Mouse (Mus musculus): ENCODE results near the gene Drc7.

Drc7 gene

DNA sequence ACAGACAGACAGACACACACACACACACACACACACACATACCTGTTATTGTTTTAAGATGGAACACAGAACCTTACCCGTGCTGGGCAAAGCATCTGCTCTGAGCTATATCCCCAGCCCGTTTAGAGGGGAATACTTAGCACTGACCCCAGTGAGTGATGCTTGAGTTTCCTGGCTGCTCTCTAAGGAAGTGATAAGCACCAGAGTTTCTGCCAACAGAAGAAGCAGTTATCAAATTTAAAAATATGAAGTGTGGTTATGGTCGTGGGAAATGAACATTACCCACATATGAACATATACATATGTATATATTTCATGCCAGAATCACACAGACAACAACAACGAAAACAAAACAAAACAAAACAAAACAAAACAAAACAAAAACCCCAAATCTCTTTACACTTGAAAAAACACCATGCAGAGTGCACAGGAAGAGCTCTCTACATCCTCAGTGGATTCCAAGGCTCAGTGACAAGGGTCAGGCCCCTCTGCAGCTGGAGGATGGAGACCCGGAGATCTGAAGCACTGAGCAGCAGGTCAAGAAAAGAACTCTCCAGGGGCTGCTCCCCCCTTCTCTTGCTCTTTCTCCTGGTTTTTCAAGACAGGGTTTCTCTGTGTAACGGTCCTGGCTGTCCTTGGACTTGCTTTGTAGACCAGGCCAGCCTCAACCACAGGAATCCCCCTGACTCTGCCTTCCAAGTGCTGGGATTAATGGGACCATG, 5.1 kb downstream of the Drc7 start:
- CTCF ChIA-PET = no interaction called here

DNA sequence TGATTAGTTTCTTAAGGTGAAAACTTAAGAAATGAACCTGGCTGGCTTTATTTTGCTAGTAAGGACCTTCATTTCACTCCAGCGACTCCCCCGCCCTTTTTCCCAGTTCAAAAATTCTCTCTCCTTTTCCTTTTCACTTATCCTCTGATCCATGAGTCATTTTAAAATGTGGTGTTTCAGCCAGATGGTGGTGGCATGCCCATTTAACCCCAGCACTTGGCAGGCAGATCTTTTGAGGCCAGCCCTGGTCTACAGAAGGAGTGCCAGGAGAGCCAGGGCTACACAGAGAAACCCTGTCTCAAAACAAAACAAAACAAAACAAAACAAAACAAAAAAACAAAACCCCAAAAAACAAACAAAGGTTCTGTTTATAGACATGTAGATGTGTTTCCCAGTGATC, 9.6 kb downstream of the Drc7 start:
- CTCF ChIA-PET = no interaction called here

DNA sequence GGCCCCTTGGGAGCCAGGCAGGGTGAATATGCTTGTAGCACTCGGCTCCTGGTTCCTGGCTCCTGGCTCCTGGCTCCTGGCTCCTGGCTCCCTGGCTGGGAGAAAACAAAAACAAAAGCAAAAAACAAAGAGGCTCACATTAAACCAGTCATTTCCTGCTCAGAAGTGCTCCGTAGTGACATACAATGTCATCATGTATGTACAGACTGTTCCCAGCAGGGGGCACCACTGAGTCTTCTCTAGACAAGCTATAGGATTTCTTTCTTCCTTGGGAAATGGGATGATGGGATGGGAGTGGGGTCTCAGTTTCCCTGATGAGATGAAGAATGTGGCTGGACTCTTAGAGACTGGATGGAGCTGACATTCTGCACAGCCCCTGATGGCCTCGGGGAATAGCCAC, 12.7 kb downstream of the Drc7 start:
- CTCF ChIA-PET = no interaction called here

DNA sequence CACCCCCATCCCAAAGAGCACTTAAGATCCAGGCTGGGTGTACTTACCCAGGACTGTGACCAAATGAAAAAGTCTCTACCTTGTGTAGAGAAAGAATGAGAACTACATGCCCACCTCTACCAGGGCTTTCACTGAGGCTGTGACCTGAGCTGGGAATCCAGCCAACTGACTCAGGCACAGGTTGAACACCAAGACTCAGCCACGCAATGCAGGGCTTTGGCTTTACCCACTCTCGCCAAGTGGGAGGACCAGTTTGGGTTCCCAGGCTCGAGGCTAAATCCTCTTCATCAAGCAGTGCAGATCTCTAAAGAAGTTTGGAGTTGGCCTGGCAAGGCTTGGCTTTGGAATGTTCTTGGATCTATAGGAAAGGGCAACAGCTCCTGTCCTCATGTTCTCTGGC, 20.6 kb downstream of the Drc7 start:
- CTCF ChIA-PET = no interaction called here

DNA sequence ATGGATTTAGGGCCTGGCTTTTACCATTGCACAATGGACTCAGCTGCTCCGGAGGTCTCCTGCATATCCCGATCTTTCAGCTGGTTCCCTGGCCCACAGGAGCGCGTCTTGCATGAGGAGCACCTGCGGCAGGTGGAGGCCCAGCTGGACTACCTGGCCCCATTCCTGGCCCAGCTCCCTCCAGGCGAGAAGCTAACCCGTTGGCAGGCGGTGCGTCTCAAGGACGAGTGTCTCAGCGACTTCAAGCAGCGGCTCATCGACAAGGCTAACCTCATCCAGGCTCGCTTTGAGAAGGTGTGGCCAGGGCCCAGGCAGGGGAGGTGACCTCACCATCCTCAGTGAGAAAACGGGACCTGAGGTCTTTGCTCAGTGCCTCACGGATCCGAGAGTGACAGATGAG, 21.2 kb downstream of the Drc7 start:
- CTCF ChIA-PET = no interaction called here

DNA sequence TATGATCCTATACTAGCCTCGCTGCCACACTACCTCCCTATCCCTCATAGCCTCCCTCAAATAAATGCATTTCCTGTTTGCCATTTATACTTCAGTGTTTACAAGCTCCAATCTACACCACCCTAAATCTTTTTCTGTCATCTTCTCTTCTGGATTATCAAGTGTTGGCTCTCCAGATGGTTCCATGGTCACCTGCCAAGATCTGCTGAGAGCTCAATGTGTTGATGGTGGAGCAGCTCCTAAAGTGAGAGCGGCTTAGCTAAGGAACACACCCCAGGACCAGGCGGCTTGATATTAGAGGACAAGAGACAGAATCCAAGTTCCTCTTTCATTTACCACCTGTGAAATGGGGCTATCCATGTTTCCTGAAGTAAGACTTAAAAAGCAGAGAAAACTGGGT, 23.2 kb downstream of the Drc7 start:
- CTCF ChIA-PET = interaction anchor here (0.6 kb wide), 1 partner anchor 21 kb away, joined by 4 read pairs; no protein-coding TSS in a partner anchor

DNA sequence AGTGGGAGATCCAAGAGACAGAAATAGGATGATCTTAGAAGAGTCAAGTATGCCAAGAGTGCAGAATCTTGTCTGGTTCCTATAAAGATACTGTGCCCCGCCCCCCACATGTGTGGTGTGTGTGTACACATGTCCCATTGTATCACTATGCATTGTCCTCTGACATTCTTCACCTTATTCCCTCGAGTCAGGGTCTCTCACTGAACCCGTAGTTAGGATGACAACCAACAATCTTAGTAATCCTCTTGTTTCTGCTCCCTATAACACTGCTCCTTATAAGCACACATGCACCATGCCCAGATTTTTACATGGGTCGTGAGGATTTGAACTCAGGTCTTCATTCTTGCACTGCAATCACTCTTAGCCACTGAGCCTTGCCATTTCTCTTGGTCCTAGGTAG, 24.4 kb downstream of the Drc7 start:
- CTCF ChIA-PET = interaction anchor here (0.6 kb wide), 1 partner anchor 204 kb away, joined by 3 read pairs; no protein-coding TSS in a partner anchor

DNA sequence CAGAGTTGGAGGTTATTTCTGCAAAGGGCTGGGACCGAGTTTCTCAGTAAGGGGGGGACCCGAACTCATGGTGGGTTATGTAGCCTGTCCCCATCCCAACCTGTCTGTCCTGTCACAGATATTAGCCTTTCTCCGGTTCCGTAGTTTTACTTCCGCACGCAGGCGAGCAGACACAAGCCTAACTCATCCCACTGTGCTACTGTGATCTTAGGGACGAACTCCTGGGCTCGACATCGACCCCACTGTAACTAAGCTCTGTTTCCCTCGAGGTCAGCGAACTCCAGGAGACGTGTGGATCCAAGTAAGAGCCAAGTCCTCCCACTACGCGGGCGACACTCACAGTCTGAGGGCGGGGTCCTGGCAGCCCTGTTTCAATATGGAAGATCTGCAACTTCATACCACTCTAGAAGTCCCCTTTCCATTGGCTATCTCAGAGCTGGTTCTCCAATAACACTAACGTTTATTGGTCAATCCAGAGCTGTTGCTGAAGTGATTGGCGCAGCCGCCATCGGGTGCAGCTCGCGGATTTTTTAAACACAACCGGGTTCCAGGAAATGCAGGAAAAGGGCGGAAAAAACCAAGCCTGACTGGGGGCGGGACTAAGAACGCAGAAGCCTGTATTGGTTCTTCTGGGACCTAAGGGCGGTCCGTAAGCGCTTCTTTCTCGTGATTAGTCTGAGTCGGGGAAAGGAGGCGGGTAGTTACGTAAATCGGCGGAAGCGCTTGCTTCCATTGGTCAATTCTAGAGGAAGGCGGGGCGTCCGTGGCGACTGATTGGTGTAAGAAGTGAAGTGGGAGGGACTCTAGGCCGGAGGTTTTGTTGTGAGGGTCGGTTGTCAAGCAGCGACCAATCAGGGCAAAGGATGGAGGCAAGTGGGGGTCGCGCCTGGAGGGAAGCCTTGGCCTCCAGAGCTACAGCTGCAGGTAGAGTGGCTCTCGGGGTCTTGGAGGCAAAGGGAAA, 25.8 kb downstream of the Drc7 start, which contains the start of gene Katnb1:
Gene Katnb1, plus strand, starts transcription at position 806 of the 961 bp plus-strand sequence.
- CTCF ChIA-PET = interaction anchor here (0.6 kb wide), 1 partner anchor 166 kb away, joined by 4 read pairs; no protein-coding TSS in a partner anchor

DNA sequence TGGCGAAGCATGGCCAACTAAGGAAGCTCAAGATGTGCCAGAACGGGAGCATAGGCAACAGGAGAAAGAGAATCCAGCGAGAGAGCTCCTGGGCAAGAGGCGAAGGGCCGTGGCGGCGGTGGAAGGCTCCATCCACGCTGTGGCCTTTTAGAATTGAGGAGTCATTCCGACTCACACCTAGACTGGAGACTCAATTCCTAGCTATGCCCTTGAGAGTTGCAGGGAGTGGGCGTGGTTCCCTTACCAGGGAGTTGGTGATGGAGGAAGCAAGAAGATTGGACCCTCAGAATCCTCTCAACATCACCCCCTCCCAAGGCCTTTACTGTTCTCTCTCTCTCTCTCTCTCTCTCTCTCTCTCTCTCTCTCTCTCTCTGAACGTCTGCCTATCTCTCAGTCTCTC, 26.7 kb downstream of the Drc7 start:
- CTCF ChIA-PET = no interaction called here

DNA sequence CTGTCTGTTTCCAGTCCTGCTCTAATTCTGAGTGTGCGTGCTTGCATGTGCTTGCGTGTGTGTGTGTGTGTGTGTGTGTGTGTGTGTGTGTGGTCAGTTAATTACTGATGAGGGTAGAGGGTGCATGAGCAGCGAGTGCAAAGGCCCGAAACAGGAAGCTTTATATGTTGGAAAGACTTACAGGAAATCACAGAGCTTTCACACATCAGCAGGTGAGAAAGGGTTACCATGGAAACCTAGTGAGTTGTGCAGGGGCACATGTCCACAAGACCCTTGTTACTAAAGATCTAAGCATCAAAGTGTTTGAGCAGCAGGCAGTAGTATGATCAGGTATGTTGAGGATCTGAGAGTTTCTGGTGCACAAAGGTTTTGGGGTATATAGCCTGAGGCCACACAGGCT, 29.4 kb downstream of the Drc7 start:
- CTCF ChIA-PET = no interaction called here

DNA sequence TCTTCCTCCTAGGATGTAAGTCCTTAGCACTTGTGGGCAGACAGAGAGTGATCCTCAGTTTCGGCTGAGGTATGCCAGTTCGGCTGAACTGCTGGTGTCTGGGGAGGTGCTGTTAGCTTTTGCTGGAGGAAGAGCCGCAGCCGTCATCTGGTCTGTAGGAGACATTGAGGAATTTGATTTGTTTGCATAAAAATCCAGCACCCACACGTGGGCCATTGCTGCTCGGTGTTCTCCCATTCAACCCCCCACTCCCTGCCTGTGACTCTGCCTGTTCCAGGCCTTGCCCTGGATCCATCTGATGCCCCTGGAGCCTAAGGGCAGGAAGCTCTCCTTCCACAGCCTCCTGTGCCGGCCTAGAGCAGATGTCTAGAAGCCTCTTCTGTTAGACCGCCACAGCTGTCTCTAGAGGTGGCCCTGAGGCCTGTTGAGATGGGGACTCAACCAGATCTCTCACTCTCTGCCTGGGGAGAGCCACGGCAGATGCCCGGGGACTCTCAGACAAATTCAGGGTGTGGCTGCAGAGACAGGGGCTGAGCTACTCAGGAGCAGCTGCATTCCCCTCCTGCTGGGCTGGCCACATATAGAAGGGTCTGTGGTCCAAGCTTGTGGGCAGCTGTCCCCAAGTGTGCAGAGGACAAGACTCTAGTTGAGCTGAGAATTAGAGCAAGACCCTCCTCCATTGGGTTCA, 30.0 kb downstream of the Drc7 start:
- CTCF ChIA-PET = no interaction called here

DNA sequence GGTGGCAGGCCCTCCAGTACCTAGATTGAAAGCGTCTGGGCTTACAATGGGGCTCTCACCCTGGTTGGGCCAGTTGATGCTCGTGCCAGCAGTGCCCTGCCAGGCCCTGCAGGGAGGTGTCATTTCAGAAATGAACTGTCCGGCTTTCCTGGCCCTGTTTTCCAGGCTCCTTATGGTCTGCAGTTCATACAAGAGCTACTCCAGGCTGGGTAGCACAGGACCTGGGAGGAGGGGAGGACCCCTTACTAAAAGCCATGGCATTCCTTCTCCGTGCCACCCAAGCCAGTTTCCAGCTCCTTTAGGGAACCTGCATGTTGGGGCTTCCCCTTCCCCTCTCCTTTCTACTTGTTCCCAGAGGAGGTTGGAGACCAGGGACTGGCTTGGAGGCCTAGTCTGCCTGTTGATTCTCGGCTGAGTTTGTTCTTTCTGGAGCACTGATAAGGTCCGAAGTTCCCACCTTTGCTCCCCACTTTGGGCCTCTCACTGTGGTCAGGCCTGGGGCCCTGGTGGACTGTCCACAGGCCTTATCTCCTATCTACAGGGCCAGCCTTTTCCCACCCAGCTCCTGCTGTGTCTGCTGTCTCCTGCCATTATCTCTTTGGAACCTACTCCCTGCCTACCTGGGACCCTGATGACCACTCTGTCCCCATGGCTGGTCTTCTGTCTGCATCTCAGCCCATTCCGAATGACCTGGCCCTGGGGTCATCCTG, 30.7 kb downstream of the Drc7 start:
- CTCF ChIA-PET = no interaction called here

DNA sequence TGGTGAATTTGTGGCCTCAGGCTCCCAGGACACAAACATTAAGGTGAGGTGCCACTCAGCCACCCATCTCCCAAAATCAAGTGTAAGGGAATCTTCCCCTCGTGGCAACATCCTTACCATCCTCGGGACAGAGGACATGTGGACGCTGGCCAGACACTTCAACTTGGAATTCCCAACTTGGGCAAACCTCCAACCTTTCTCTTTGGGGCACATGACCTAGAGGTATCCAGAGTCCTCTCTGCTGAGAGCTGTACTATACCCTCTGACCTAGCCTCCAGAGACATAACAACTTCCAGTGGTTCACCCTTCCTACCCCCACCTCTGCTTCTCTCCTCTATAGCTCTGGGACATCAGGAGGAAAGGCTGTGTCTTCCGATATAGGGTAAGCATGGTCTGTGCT, 38.7 kb downstream of the Drc7 start:
- CTCF ChIA-PET = no interaction called here

DNA sequence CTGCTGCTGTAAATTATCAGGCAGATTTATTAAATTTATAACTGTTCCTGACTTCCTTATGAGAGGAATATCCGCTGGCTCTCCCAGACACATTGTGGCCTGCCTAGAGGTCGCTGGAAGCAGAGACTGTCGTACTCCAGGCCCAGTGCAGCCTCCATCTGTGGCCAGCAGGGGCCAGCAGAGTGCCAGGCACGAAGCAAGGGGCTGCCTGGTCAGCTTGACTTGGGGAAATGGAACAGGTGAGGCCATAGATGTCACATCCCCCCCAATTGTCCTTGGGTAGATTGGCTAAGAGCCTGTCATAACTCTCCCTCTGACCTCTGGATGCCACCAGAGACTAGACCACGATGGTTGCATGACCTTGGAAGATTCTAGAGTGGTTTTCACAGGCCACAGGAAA, 44.1 kb downstream of the Drc7 start:
- CTCF ChIA-PET = interaction anchor here (0.6 to 0.8 kb wide), 2 partner anchors 21 to 1031 kb away, joined by 4 read pairs; no protein-coding TSS in a partner anchor

DNA sequence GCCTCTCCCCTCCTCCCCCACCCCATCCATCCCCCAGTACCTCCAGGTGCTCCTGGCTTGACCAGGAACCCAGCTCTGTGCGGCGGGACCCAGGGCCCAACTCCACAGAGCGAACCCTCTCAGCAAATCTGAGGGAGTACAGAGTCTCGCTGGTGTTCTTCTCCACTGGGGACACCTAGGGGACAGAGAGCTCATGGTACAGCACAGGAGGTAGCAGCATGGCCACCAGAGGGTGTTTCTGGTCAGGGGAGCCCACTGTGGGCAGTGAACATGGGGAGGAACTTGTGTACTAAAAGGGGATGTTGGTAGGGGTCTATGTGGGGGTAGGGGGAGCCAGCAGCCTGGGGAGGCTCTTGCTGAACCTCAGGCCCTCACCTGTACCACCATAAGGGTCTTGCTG, 47.1 kb downstream of the Drc7 start:
- CTCF ChIA-PET = interaction anchor here (0.6 kb wide), 1 partner anchor 12 kb away, joined by 3 read pairs; no protein-coding TSS in a partner anchor

DNA sequence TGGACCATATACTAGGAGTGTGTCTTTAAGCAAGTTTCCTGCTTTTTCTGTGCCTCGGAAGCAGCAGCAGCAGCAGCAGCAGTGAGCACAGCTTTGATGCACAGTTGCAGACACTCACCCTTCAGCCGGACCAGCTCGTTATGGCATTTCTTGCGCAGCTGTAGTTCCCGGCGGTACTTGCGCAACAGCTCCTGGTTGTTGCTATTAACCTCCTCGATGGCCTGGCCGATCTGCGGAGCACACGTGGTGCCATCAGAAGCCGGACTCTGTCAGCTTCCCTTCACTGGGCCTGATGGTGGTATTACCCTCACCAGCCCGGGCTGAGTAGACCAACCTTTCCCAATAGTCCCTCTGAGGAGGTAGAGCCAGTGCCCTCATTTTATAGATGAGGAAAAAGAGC, 52.4 kb downstream of the Drc7 start:
- CTCF ChIA-PET = no interaction called here

DNA sequence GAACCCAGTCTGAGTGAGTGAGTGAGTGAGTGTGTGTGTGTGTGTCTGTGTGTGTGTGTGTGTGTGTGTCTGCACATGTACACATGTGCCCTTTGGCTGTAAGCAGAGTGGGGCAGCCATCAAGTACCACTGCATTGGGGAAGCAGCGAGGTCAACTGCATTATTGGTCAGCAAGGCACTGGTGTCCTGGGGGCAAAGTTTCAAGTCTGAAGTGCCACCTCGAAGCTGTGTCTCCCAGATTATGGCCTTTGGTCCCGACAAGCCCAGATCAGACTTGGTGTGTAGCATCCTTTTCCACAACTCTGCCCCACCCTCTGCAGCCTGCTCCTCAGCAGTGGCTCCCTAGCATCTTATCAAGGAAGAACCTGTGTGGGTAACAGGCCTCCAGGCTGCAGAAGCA, 57.7 kb downstream of the Drc7 start:
- CTCF ChIA-PET = no interaction called here

DNA sequence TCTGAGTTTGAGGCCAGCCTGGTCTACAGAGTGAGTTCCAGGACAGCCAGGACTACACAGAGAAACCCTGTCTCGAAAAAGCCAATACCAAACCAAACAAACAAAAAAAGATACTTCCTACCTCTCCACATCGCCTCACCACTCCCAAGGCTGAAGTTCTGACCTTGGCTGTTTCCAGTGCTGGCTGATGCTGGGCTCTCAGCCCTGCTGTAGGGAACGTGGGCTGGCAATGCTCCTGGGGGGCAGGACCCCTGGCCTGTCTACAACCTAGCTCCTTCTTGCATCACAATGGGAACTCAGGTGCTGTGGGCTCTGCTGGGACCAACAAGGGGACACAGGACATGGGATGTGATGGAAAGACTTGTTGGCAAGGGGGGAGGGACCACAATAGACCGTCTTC, 58.2 kb downstream of the Drc7 start:
- CTCF ChIA-PET = no interaction called here

DNA sequence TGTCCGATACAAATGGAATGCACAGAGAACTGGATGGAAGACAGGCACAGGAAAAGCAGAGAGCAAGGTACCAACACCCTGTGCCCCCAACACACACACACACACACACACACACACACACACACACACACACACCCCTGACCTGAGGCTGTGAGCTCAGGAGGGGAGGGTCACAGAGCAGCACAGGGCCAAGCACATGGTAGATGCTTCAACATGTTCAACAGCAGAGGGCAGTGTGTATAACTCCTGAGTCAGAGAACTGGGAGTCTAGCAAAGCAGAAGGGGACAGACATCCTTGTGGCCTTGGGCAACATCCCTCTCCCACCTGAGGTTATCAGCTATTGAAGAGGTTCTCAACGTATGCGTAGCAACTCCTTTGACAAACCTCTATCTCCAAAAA, 58.8 kb downstream of the Drc7 start:
- CTCF ChIA-PET = interaction anchor here (0.9 kb wide), 1 partner anchor 11 kb away, joined by 3 read pairs; no protein-coding TSS in a partner anchor

DNA sequence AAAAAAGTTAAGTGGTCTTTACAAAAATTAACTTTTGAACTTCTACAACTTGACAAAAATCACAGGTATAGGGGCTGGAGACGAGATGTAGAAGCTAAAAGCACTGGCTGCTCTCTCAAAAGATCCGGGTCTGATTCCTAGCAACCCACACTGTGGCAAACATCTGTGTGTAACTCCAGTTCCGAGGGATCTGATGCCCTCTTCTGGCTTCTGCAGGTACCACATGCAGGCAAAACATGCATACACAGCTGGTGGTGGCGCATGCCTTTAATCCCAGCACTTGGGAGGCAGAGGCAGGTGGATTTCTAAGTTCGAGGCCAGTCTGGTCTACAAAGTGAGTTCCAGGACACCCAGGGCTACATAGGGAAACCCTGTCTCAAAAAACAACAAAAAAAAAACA, 68.6 kb downstream of the Drc7 start:
- CTCF ChIA-PET = no interaction called here

DNA sequence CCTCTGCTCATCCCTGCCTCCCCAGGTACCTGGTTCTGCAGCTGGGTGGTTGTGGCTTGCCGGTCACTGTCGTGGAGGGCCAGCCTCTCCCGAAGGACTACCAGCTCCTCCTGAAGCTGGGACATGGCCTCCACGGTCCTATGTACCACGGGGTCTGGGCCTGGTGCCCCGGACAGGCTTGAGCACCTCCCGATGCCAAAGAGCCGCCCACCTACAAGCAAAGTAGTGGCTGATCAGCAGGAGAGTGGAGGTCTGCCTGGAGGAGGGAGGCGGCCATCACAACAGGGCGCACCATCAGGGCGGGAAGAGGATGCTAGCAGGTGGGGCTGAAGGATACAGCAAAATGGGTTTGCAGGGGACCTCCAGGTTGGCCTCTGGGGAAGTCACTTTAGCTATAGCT, 71.6 kb downstream of the Drc7 start:
- CTCF ChIA-PET = no interaction called here

DNA sequence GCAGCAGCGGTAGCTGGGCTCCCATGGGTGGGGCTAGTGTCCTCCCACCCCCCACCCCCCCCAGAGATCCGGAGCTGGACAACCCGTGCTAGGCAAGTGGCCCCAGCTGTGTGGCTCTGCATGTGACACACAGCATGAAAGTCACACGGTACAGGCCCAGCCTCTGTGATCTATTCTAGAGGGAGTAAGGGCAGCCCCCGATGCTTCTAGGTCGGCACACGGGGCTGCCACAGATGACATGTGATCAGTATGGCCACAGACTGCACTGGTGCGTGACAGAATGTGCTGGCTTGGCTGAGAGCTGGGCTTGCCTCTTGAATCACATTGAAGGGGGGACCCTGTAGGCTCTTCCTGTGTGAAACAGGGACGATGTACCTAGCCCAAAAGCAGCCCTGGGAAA, 72.8 kb downstream of the Drc7 start:
- CTCF ChIA-PET = no interaction called here
